Mouse (Mus musculus): Measurements from ENCODE around the gene Tcf7l2.

Gene Tcf7l2

DNA sequence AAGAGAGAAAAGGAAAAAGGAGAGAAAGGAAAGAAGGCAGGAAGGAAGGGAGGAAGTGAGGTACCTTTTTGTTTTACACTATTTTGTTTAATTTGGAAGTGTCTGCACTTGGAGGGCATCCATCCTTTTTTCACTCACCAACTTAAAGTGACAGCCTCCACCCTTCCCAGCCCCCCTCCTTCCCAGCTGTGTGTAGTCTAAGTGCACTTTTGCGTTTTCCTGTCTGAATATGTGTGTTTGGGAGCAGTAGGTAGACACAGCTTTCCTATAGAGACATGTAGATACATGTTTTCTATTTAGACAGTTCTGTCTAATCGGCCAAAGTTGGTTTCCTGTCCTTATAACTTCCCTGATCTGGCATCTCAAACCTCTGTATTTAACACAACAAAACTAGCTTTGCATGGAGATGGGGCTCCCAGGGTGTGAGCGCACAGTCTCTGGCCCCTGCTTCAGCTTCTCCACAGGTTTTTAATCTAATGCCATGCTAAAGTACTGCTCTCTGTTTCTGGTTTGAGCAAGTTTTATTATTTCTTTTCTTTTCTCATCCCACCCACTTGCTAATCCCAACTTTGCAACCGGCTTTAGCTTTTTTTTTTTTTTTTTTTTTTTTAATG lies 154.3 kb downstream of the Tcf7l2 start:
- DNase-seq (ENCODE audit: extremely low spot score, low read depth, low spot score), result no peak

DNA sequence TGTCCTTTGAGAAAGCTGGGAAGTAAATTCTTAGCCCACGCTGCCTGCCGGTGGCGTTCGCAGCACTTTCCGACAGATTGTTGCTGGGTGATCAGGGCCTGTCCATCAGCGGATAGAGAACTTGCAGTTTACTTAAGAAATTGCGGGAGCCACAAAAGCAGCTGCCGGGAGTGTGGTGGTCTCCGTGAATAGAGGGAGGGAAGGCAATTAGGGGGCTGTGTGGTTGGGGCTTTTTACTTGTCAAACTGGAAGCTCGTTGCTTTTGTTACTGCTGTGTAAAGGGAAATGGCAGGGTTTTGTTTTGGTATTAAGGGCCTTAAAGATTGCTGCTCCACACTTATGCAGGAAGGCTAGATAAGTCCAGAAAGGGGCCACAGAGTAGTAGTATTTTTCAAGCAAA lies 155.0 kb downstream of the Tcf7l2 start:
- DNase-seq (ENCODE audit: extremely low spot score, low read depth, low spot score), result no peak

DNA sequence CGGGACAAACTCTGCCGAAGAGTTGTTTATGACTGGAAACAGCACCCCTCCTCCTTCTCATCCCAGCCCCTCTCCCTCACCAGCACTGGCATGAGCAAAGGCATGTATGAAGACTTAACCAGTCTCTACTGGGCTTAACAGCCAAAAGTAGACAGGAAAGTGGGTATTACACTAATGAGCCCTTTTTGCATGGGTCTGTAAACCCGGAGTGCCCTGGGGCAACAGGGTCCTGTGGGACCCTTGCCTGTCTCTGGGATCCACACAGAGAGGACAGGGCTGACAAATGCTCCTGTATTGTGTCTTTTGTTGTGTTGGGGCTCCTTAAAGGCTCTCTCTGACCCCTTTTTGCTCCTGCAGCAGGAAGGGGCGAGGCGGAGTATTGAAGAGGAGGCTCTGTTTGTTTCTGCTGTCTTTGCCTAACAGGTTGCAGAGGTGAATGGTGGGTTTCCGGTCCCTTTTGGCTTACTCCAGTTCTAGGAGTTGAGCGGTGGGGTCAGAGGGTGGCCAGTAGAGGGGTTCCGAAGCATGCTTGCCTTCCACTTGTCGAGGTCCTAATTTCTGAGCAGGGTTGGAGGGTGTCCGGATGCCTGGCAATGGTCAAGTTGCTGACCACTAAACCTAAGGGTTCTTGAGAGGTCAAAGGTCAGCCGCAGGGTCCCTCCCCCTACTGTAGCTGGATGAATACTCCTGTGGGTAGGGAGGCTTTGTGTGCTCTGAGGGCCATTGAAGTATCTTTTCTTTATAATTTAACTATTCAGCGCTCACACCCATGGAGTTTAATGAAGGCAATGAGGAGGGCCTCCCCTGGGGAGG lies 161.2 kb downstream of the Tcf7l2 start:
- no peak for DNase-seq (ENCODE audit: extremely low spot score, low read depth, low spot score)

- no peak for DNase-seq (ENCODE audit: extremely low spot score, low read depth, low spot score)
Observed at GRCm38 (mm10) chr19:55909039-55909438, 167.4 kb downstream of the Tcf7l2 start.

- DNase-seq (ENCODE audit: extremely low spot score, low read depth, low spot score), result no peak
Observed at GRCm38 (mm10) chr19:55911941-55912340, 170.3 kb downstream of the Tcf7l2 start.

DNA sequence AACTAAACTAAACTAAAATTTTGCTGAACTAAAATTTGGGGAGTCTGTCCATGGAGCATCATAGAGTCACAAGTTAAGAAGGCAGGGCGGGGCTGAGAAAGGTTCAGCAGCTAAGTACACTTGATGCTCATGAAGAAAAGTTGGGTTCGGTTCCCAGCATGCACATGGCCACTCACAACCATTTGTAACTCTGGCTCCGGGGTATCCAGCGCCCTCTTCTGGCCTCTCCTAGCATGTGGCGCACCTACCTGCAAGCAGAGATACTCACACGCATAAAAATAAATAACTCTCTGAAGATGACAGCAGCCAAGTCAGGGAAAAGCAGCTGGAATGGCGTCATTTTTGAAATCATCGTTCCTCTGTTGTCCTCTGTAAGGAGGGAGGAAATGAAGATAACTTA lies 171.2 kb downstream of the Tcf7l2 start:
- DNase-seq (ENCODE audit: extremely low spot score, low read depth, low spot score), result no peak

- DNase-seq (ENCODE audit: extremely low spot score, low read depth, low spot score), result no peak
Observed at GRCm38 (mm10) chr19:55913585-55913984, 172.0 kb downstream of the Tcf7l2 start.

- no peak for DNase-seq (ENCODE audit: extremely low spot score, low read depth, low spot score)
Observed at GRCm38 (mm10) chr19:55914614-55915211, 173.1 kb downstream of the Tcf7l2 start.

DNA sequence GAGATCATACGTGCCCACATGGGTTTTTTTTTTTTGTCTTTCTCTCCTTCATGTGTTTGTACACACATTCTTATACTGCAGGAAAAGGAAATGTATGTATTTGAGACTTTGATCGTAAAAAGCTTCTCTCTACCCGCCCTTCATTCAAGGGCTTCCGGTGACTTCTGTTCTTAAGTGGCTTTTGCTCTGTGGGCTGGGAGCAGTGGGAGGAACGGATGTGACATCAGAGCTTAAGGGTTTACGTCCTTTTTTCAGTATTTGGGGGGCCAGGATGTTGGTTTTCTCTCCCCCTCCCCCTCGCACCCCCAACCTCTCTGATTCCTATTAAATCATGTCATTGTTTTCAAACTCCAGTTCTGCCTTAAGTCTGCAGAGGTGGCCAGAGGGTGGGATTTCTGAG lies 173.9 kb downstream of the Tcf7l2 start:
- DNase-seq (ENCODE audit: extremely low spot score, low read depth, low spot score), result no peak

DNA sequence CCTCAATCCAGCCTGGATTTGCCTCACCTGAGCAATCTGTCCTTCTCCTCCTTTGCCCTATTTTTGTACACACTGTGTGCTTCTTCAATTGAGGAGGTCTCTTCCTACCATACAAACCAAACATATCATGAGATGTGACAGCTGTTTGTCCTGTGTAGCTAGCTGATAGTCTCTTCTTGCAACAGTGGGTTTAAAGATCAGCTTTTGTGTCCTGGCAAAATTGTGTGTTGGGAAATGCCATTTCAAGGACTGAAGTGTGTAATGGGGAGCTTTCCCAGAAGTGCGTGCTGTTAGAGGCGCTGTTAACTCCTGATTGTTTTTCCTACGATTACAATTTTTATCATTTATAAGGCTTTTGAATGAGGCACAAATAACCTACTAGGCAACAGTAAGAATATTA lies 174.6 kb downstream of the Tcf7l2 start:
- DNase-seq (ENCODE audit: extremely low spot score, low read depth, low spot score), result no peak

DNA sequence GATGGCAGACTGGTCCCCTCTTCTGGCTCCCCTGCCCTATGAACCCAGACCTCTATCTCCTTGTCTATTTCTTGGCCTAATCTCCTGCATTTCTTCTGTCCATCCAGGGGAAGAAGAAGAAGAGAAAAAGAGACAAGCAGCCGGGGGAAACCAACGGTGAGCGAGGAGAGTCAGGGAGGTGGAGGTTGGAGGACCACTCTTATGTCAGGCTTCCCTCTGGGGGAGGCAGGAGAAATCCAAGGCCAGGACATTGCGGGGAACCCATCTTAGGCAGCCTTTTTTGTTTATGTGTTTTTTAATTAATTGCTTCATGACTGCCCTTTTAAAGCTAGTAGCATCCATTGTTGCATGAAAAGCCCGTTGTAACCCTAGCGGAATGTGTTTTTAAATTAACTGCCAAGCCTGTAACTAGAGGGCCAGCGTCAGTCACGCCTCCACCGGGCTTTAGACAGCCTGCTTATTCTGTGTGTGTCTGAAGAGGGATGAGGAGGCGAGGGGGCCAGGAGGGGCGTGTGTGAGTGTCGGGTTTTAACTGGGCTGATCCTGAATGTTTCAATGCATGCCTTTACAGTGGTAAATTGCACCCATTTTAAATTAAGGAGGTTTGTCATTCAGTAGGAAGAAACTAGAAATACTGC lies 182.3 kb downstream of the Tcf7l2 start:
- no peak for DNase-seq (ENCODE audit: extremely low spot score, low read depth, low spot score)

GRCm38 (mm10) chr19:55924800-55925199 lies 183.2 kb downstream of the Tcf7l2 start:
- DNase-seq (ENCODE audit: extremely low spot score, low read depth, low spot score), result no peak

GRCm38 (mm10) chr19:55925425-55925803 lies 183.8 kb downstream of the Tcf7l2 start:
- no peak for DNase-seq (ENCODE audit: extremely low spot score, low read depth, low spot score)

DNA sequence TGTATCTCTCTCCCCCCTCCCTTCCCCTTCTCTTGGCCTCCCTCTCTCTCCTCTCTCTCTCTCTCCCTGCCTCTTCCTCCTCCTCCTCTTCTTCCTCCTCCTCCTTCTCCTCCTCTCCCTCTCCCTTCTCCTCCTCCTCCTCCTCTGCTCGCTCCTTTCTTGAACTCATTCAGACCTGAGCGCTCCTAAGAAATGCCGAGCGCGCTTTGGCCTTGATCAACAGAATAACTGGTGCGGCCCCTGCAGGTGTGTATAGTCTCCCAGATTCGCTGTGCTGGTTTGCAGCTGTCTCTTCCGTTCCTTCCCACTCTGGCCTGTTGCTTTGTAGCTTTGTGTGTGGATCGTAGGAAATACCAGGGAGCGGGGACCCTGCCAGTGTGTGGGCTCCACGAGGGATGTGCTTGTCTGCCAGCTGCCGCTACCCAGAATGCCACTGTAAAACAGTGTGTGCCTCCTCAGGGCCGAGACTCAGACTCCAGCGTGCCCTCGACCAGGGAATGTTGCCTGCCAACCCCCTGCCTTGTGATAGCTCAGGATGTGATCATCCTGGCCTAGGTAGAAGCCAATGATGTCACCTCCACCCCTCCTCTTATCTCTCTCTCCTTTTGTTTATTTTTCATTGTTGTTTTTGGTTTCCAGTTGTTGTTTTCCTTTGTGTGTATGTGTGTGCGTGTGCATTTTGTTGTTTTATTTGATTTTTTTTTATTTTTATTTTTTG lies 184.3 kb downstream of the Tcf7l2 start:
- DNase-seq (ENCODE audit: extremely low spot score, low read depth, low spot score), result no peak

- no peak for DNase-seq (ENCODE audit: extremely low spot score, low read depth, low spot score)
Observed at GRCm38 (mm10) chr19:55926858-55927673, 185.4 kb downstream of the Tcf7l2 start.

DNA sequence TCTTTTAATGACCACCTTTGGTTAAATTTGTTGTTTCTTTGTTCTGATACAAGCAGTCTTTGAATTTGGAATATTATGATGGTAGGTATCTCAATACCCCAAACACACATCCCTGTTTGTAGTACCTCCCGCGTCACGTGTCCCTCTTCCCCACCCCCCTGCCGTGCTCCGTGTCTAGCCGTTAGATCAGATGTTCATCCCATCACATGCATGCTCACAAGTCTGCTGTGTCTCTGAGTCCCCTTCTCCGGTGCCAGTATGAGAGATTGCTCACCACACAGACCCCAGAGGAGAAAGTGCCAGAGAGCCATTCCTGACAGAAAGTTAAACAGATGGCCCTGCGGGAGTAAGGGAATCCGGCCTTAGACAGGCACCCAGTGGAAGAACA lies 186.0 kb downstream of the Tcf7l2 start:
- no peak for DNase-seq (ENCODE audit: extremely low spot score, low read depth, low spot score)

DNA sequence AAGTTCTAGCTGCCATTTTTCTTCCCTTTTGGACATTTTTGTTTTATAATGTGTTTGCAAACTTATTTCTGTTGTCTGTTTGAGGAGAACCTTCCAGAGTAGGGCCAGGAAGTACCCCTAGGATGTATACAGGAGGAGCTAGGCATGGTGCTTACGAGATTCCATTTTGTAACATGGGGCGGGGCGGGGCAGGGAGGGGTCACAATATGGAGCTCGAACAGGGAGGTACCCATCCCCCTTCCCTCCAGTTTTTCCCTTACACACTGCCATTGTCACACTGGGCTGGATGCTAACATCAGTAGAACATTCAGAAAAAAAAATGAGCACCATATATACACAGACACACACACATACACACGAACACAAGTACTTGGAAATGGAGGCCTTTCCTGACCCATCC lies 187.1 kb downstream of the Tcf7l2 start:
- DNase-seq (ENCODE audit: extremely low spot score, low read depth, low spot score), result no peak

DNA sequence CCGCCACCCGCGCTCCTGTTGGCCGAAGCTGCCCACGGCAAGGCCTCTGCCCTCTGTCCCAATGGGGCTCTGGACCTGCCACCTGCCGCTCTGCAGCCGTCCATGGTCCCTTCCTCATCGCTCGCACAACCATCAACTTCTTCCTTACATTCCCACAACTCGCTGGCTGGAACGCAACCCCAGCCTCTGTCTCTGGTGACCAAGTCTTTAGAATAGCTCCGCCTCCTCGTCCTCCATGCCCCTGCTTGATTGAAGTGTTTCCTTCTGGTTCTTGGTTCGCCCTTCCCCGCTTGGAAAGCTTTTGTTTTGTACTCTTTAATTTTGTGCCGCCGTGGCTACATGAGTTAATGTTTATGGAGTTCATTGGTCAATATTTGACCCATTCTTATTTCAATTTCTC lies 190.0 kb downstream of the Tcf7l2 start:
- no peak for DNase-seq (ENCODE audit: extremely low spot score, low read depth, low spot score)

DNA sequence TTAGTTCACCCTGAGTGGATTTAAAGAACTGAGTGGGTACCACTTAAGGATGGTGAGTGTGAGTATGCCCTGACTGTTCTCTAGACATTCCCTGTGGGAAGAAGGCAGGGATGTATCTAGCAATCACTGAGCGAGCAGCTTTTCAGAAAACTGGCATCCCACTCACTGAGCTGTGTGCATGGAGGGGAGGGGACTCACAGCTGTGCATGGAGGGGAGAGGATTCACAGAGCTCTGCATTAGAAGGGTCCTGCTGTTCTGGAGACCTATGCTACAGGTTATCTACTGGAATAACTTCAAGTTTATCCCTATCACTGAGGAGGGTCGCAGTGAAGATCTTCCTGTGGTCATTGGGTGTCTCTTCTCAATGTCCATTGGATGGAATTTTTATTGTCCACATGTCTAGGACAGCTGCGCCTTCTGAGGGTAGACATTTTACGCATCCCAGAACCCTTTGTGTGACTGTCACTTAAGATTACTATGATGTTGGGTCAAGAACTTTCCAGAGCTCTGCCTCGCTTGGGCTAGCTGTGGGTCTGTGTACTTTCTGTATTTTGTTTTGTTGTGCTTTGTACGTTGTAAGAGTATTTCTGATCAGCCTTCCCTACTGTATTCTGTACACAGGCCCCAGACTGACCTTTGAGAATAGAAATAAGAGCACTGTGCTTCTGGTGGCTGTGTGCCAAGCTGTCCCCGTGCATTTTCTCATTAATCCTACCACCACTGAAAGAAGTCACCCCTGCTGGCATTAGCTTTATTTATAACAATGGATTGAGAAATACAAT lies 192.5 kb downstream of the Tcf7l2 start:
- DNase-seq (ENCODE audit: extremely low spot score, low read depth, low spot score), result no peak

- DNase-seq (ENCODE audit: extremely low spot score, low read depth, low spot score), result no peak
Observed at GRCm38 (mm10) chr19:55934730-55935003, 193.0 kb downstream of the Tcf7l2 start.

Data from hindlimb bud, embryonic 11.5 days (tissue).